Mouse (Mus musculus): ENCODE measurements around the gene Guca1a.
"Not testable (repeated sequence)": the region's sequence is repeated elsewhere in the genome, so short reads cannot be mapped to it uniquely, and the experiment has no call there.

The Guca1a gene

DNA sequence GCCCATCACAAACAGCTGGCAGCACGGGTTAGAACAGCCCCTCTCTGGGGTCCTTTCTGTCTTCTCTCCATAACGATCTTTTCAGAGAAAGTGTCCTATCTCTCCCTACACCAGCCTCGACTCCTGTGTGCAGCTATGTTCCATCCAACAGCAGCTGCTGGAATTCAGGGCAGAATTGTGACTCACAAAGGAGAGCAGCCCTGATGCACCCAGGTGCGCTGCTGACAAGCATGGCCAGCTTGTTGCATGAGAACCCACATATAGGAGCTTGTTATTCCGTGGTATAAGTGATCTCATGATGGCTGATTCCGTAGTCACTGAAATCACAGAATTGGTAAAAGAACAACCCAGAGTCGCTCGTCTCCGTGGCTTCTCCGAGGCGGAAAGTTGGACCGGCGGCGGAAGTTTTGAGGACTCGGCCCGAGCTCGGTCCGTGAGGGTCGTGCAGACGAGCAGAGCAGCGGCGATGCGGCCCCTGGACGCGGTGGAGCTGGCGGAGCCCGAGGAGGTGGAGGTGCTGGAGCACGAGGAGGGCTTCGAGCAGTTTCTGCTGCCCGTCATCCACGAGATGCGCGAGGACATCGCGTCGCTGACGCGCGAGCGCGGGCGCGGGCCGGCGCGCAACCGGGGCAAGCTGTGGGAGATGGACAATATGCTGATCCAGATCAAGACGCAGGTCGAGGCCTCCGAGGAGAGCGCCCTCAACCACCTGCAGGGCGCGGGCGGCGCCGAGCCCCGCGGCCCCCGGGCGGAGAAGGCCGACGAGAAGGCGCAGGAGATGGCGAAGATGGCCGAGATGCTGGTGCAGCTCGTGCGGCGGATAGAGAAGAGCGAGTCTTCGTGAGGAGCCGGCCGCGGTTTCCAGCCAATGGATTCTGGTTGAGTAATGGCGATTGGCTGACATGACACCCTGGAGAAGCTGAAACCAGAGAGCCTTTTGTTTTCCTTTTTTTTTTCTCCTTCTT lies 9.8 kb upstream of the Guca1a start:
- DNase-seq (ENCODE audit: low spot score in 2 of 2), result not testable (repeated sequence)

DNA sequence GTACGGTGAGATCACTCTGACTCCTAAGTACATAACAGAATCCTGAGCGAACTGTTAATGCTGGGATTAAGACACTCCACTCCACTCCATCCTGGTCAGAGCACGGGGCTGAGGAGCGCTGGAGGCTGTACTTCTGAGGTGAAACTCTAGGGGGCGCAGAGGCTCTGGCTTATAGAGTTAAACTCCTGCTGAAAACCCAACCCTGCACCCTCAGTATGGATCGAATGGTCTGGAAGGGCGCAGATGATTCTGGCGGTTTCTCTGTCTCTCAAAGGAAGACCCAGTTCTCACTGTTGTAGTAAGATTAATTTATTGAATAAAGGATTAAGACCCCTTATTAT lies 8.1 kb upstream of the Guca1a start:
- peak; percentile 50 to 85 for DNase-seq (ENCODE audit: low spot score in 2 of 2)

DNA sequence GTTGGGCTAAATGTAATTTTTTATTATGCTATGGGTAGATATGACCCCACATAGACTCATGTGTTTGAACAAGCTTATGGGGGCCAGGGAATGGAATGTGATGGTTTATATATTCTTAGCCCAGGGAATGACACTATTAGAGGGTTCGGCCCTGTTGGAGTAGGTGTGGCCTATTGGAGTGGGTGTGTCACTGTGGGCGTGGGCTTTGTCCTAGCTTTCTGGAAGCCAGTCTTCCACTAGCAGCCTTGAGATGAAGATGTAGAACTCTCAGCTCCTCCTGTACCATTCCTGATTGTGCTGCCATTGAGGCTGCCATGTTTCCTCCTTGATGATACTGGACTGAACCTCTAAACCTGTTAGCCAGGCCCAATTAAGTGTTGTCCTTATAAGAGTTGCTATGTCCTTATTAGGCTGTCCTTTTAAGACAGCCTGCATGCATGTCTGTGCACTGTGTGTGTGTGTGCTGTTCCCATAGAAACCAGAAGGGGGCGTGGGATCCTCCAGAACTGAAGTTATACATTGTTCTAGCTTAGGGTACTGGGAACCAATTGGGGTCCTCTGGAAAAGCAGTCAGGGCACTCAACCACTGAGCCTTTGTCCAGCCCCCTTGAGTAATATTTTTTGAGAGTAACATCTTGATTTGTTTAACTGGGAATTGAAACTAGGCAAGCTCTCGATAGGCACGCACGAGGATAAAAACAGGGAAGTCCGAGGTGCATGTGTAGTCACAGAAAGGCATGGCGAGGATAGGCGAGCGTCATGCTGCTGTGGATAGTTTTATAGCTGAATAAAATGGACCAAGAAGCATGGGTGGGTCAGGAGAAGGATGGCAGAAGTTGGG lies 7.6 kb upstream of the Guca1a start:
- no peak for DNase-seq (ENCODE audit: low spot score in 2 of 2)

DNA sequence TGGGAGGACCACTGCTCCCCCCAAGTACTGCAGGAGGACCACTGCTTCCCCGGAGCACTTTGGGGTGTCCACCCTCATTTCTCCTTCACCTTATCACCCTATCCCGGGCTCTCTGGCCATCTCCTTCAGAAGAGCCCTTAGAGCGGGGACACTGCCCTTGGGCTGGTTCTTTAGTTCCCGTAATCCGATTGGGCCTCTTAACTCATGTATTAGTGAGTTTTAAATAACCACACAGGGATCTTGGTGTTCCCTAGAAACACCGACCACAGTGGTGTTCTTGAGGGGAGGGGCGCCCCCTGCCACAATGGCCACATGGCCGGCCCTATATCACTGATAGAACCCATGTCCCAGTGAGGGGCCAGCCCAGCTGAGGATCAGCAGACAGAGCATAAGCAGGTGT lies 1.3 kb downstream of the Guca1a start:
- no peak for DNase-seq (ENCODE audit: low spot score in 2 of 2)

DNA sequence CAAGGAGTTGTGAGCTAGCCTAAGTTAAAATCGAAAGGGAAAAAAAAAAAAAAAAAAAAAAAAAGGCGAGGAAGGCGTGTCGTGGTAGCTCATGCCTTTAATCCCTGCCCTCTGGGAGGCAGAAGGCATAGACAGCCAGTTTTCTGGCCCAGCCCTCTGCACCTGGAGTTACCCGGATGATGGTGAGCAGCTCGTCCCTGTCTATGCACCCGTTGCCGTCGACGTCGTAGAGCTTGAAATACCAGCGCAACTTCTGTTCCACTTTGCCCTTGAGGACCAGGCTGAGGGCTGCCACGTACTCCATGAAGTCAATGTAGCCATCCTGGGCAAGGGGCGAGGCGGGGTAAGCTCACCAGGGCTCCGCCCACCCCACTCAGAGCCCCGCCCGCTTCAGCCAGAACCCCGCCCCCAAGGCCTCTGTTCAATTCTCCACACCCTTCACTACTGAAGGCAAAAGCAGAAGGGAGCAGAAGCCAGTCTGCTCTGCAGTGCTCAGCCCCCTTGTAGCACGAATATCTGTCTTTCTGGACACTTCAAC lies 4.9 kb downstream of the Guca1a start:
- peak; percentile 57 to 76 for DNase-seq (ENCODE audit: low spot score in 2 of 2)

DNA sequence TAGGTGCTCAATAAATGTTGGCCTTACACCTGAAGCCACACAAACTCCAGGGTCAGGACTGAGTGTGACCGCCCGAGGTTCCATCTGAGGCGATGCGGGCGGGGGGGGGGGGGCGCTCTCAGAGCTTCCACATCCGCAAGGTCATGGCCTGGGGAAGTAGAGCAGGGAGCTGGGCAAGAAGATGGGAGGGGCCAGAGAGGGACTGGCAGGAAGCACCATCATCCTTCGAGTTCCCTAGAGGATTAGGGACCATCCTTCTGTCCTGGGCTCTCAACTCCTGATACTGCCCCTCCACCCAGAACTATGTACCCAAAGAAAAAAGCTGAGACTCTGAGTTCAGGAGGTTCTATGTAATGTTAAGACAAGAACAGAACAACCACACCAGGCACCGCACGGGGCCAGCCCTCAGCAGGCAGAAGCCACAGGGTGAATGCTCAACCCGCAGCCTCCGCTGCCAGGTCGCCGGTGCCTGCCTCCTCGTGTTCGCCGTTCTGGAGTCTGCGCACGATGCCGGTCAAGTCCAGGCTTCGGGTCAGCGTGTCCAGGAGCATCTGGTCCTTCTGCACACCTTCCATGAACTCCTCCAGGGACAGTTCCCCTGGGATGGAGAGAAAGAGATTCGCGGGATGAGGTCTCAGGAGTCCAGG lies 6.0 kb downstream of the Guca1a start:
- DNase-seq (ENCODE audit: low spot score in 2 of 2), result no peak

DNA sequence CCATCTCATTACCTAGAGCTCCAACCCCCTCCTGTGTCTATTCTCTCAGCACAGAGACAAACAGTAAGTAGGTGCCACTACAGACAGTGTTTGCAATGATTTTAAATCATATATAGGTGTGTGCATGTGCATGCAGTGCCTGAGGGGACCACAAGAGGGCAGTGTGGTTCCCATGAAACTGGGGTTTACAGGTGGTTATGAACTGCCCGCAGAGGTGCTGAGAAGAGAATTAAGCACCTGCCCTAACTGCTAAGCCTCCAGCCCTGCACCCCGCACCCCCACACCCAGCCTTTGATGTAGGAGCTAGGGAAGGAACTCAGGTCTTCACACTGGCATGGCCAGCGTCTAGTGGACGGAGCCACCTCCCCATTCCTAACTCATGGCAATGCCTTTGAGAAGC lies 13.7 kb downstream of the Guca1a start:
- DNase-seq (ENCODE audit: low spot score in 2 of 2), result peak; percentile 69 to 89

DNA sequence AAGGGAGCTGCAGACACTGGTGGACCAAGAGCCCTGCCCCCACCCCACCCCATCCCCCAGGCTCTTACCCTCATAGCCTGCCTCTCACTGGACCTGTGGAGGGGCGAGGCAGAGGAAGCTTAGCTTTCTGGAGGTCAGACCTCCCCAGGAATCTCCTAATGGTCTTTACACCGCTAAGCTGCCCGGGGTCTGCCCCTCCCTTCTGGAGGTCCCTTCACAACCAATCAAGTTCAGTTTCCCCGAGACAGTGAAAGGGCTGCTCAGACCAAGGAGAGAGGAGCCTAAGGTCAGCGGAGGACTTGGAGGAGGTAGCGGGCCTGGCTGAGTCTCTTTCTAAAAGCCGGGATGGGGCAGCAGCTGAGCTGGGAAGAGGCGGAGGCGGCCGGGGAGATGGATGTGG lies 15.2 kb downstream of the Guca1a start, which contains the start of gene Guca1b:
Guca1b (plus strand) TSS at position 249 of the 400 bp plus-strand sequence.
- no peak for DNase-seq (ENCODE audit: low spot score in 2 of 2)

DNA sequence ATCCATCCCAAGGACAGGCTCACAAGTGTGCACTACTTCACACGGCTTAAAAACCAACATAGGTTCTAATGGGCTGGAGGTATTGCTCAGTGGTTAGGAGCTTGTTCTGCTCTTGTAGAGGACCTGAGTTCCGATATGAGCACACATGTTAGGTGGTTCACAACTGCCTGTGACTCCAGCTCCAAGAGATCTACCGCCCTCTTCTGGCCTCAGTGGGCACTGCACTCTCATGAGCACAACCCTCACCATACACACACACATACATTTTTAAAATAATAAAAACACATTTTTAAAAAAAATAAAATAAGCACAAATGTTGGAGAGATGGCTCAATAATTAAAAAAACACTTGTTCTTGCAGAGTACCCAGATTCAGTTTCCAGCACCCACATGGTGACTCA lies 16.3 kb downstream of the Guca1a start:
- DNase-seq (ENCODE audit: low spot score in 2 of 2), result no peak

DNA sequence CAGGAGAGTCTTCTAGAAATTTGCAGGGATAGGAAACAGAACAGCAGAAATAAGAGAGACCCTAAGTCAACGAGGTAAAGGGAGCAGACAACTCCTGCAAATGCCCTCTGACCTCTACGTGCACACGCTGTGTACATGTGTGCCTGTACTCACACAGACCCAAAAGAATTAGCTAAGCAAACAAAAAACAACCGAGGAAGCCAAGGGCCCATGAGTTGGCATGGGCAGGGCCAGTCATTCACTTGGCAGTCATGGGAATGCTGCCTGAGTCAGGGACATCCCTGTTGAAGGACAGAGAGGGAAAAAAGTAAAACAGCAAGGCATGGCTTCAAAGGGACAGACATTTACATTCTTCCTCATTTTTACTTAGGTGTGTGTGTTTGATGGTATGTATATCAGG lies 17.1 kb downstream of the Guca1a start:
- DNase-seq (ENCODE audit: low spot score in 2 of 2), result no peak

DNA sequence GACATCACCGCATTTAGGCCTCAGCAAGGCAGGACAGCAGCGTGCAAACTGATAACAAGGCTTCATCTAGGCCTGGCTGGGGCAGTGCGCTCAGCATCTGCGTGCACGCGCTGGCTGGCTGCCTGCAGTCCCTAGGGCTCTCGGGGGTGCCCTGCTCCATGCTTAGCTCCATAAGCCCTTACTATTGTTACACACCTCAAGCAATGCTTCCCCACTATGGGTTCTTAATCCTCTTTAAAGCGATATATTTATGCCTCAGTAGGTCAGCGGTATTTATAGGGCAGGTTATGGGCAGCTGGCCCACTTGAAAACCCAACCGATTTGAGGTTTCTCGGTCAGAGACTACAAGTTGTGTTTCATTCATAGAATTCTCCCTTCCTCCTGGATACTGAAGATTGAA lies 18.5 kb downstream of the Guca1a start:
- no peak for DNase-seq (ENCODE audit: low spot score in 2 of 2)

DNA sequence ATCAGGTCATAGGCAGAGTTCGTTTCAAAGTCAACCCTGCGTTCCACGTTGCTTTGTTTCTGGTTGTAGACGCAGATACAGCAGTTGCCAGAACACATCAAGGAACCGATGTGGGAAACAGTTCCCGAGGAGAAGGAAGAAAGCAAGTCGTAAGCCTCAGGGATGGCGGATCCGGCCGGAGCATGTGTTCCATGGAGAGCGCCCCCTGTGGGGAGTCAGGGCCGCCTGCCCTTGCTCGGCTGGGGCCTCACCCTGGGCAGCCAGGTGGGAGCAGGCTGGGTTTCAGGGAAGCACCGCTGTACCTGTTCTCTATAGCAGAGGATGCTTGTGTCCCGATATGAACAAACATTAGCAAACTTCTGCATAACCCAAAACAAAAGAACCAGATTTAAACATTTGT lies 22.3 kb downstream of the Guca1a start:
- DNase-seq (ENCODE audit: low spot score in 2 of 2), result no peak

DNA sequence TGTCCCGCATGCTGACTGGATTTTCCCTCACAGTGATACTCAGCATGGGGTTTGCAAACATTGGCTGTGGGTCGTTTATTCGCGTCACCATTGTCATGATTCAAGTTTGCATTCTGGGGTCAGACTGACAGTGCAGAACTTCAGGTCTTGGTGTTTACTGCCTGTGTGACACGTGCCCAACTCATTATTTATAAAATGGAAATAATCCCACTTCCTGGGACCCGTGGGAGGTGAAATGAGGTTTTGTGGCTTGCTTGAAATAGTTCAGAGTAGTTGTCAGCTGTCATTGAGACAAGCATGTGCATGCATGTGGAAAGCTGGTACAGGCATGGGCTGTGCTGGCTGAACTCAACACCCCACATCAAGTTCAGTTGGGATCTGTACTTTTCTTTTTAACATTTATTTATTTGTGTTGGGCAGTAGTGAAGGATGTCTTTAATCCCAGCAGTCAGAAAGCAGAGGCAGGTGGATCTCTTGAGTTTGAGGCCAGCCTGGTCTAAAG lies 23.6 kb downstream of the Guca1a start:
- no peak for DNase-seq (ENCODE audit: low spot score in 2 of 2)

DNA sequence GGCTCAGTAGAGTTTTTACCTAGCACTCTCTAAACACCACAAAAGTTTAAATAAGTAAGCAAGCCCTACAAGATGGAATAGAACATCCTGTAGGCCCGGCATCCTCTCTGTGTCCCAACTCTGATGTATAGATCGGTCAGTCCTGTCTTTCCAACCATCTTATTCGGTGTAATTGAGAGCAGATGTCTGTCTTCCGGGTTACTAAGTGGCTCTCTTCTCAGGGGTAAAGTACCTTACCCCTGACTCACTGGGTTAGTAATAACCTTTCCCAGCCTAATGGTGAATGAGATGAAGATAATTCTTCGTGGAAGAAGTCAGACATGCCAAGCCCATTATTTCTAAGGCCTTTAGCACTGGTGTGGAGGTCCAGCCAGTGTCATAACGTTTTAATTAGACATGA lies 26.4 kb downstream of the Guca1a start:
- DNase-seq (ENCODE audit: low spot score in 2 of 2), result no peak

DNA sequence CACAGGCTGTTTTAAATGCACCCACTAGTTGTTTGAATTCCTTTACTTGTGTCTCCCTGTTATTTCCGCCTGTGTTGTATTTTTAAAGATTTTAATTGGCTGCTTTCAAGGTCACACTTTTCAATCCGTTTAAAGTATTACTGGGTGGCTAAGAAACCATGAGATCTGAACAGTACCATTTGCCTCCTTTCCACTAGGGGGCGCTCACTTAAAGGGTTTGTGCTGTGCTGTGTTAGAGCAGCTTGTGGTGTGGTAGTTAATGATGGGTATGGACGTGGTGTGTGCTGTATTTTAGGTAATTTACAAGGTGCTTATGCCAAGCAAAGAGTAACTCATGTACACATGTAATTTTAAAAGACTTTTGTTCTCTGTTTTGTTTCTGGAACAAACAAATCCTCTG lies 28.9 kb downstream of the Guca1a start:
- peak; percentile 64 to 83 for DNase-seq (ENCODE audit: low spot score in 2 of 2)

DNA sequence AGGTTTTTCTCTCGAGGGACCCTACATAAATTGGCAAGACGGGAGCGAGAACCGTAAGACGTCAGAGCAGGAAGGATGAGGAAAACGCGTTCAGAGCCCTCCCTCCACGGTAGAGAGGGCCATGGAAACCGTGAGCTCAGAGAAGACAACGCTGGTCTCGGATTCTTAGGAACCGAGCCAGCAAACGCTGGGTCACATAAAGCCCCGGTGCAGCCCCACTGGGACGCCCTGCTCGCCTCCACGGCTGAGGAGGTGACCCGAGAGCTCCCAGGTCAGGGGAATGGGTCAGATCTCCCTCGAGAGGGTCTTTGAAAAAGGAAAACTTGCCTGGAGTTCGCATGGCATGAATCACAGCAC lies 31.3 kb downstream of the Guca1a start:
- DNase-seq (ENCODE audit: low spot score in 2 of 2), result no peak

DNA sequence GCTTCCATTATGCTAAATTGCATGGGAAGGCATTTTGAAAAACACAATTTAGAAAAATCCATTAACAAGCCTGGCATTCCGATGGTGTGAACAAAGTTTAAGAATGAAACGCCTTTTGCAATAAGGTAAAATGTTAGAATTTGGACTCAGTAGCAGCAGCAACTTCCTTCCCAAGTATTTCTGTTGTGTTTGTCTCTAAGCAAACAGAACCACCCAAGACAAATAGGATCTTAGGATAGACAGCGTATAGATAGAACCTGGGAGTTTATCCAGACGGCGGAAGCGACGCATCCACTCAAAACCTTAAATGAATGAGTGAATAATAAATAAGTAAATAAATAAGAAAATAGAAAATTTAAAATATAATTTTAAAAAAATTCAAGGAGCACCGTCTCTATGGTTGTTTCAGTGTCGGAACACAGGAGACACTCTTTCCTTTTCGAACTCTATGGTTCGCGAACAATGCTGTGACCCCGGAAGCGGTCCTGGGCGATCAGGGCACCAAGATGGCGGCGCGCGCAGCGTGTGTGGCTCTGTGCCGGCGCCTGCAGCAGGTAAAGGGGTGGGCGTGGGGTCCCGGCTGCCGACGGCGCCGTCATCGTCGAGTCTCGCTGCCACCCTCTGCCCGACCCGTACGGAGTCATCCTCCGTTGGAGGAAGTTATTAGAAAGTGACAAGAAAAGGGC lies 31.8 kb downstream of the Guca1a start, which contains the start of gene Mrps10:
Mrps10 (plus strand) TSS at position 487 of the 686 bp plus-strand sequence.
- DNase-seq (ENCODE audit: low spot score in 2 of 2), result peak; percentile 83 to 91

DNA sequence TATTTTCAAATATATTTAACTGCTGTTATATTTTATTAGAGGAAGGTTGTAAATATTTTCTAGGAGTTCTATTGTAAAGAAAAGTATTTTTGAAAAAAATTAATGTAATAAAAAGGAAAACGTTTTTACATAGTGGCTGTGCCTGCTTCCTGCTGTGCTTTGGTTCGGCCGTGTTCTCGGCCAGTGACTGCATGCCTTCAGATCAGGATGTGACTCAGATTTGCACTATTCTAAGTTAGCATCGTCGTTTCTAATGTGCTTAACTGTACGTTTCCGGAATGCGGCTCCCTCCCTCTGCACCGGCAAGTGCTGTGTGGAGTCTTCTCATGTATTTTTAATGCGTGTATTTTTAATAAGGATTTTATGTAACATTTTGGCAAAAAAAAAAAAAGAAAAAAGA lies 39.0 kb downstream of the Guca1a start:
- no peak for DNase-seq (ENCODE audit: low spot score in 2 of 2)

DNA sequence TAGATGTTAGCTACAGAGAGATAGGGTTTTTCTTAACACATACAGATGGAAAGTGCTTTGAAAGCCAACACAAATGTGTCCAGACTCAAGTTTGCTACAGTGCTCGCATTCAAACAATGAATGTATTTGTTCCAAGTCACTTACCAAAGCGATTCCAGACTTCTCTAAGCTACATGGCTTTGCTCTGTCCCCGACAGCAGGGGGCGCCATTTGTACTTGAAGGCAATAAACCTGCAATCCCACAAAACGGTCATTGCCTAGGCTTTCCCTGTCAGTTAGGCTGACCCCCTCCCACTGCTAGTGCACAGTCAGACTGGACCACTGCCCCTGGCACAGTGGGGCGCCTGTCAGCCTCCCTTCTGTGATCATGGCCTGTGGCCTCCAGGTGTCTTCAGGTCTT lies 40.4 kb downstream of the Guca1a start:
- DNase-seq (ENCODE audit: low spot score in 2 of 2), result peak; percentile 53 to 84

DNA sequence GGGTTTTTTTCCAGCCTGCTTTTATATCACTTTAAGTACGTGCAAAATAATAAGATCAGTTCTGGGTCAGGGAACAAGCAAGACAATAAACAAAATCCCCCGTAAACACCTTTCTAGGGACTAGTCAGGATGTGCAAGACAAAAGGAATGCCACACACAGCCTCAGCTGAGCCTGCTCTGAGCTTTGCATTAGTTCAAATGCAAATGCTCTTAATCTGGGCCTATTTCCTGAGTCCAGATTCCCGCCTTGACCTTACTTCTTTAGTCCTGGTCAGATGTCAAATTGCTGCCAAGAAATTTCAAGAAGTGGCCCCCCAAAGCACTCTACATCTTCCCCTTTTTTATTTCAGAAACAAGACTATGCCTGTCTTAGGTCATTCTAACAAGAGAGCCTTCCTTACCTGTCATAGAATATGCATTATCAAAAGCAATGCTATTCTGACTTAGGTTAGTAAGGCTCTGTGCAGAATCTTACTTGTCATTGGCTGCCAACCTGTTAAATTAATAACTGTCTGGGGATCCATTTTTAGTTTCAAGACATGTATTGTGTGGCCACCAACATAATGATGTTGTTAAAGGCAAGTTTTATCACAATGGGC lies 50.6 kb downstream of the Guca1a start:
- no peak for DNase-seq (ENCODE audit: low spot score in 2 of 2)

Measured in spleen, postnatal 4 days (tissue).